Mouse (Mus musculus) embryonic facial prominence, embryonic 15.5 days (tissue): ENCODE data around the gene Sema4b. TPM values are rescaled to one million over a fixed set of nuclear protein-coding genes. Genes with fewer than 3 reads are reported as not detected.

ENCODE experiments used
- ATAC-seq: fragments of 200-750 bp; cut with Nextera tagmentation; 2 replicates; pipeline ENCODE4 v1.8.0; 2017; ENCODE audit warnings: low read depth, moderate TSS enrichment; ENCODE audit not compliant: insufficient number of reproducible peaks, low FRiP score, low TSS enrichment
- H3K27ac ChIP-seq: fragments of 300-500 bp; sonication (generic); replicated peaks from 2 replicates; pipeline ENCODE4 v1.5.1; 2015; ENCODE audit warnings: mild to moderate bottlenecking, inconsistent platforms
- H3K27me3 ChIP-seq: fragments of 300-500 bp; sonication (generic); 2 replicates; pipeline ENCODE4 v1.6.1; 2015; ENCODE audit warnings: inconsistent platforms
- H3K36me3 ChIP-seq: fragments of 300-500 bp; sonication (generic); 2 replicates; pipeline ENCODE4 v1.6.1; 2015; ENCODE audit warnings: mild to moderate bottlenecking, inconsistent platforms
- H3K4me1 ChIP-seq: fragments of 300-500 bp; sonication (generic); 2 replicates; pipeline ENCODE4 v1.6.1; 2015; ENCODE audit warnings: inconsistent platforms
- H3K4me2 ChIP-seq: fragments of 300-500 bp; sonication (generic); replicated peaks from 2 replicates; pipeline ENCODE4 v1.6.1; 2015; ENCODE audit warnings: mild to moderate bottlenecking, inconsistent platforms
- H3K4me3 ChIP-seq: fragments of 300-500 bp; sonication (generic); replicated peaks from 2 replicates; pipeline ENCODE4 v1.5.1; 2015; ENCODE audit warnings: mild to moderate bottlenecking, inconsistent platforms
- H3K9ac ChIP-seq: fragments of 300-500 bp; sonication (generic); 2 replicates; pipeline ENCODE4 v1.6.1; 2015; ENCODE audit warnings: inconsistent platforms
- H3K9me3 ChIP-seq: fragments of 300-500 bp; sonication (generic); replicated peaks from 2 replicates; pipeline ENCODE4 v1.6.1; 2016; ENCODE audit warnings: inconsistent platforms
- WGBS: fragments of 180-500 bp; shearing (Covaris S2); methylation state at CpG from one replicate; pipeline ENCODE4 v1.1.7; 2015; 5-methylcytosine and 5-hydroxymethylcytosine counted together
- polyA plus RNA-seq: library from polyadenylated mRNA; unstranded; fragments of >200 nt; fragmentation: Nextera tagmentation; extraction: Ambion mirVana; gene quantifications from 2 replicates; pipeline ENCODE4 v1.2.1, GENCODE M21; 2015

Gene Sema4b
- 23.0 and 25.2 TPM in 2 replicates for polyA plus RNA-seq

DNA sequence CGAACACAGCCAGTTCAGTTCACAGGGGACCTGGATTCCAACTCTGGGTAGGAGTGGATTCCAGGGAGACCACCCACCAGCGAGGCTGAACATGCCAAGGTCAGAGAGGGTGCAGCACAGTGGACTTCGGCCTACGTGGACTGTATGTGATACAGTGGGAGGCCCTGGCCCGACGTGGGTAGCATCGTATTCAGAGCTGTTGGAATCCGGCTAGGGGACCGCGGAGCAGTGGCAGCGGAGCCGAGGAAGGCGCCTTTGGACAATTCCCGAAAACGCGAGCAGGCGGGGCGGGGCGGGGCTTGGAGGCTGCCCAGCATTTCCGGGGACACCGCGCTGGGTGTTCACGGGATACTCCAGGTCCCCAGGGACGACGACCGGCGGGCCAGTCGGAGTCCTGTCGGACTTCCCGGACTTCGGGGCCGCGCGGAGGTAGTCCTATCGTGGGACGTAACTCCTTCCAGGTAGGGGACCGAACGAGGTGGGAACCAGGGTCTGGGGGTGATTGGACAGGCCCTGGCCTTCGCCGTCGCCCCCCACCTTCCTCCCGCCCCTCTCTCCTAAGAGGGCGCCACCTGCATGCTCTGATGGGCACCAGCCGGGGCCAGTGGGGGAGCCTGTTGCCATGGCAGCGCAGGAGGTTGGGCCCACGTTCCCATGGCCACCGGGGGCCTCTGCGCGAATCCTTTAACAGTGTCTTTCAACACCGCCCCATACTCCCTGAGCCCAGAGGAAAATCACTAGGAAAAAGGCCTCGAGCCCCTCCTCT lies at the start of gene Sema4b:
TSS of gene Sema4b (plus strand) at position 311 of the 766 bp plus-strand sequence.
- WGBS = 1% methylated on average over 51 of the region's 51 CpGs

DNA sequence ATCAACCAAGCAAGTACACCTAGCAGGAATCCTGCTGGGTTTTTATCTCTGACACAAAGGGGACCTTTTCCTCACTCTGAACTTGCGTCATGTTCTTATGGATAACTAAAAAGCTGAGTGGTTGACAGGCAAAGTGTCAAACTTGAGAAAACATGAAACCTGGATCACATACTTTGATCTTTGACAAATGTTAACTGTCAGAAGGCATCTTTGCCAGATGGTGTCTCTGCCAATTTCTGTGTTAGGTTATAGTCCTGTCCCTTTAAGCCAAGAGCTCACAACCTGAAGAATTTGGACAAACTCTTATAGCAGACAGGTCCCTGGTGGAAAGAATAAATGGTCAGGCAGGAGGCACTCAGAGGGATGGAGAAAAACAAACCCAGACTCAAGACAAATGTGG lies 48.3 kb upstream of the Sema4b start:
- WGBS = 67% methylated on average over 1 of the region's 1 CpGs
- no peak for ATAC-seq
- H3K4me3 ChIP-seq = no peak overlapping the region
- no peaks in the 10 kb centered on the region for H3K36me3 ChIP-seq
- H3K27ac ChIP-seq = no peak overlapping the region
- H3K4me2 ChIP-seq = no peak overlapping the region
- 0 out of 2 replicates have a peak, but pooled peaks cover 5% of the 10 kb centered on the region for H3K9me3 ChIP-seq
- H3K4me1 ChIP-seq = peaks cover 25% of the 10 kb centered on the region
- H3K27me3 ChIP-seq = no peaks in the 10 kb centered on the region
- H3K9ac ChIP-seq = no peak overlapping the region

More for the DNA sequence above, at the start of gene Sema4b:
- peak within 1 kb of the TSS; percentile 51 for H3K4me3 ChIP-seq
- H3K4me2 ChIP-seq = peak within 1 kb of the TSS; percentile 81
- H3K9me3 ChIP-seq = no peaks in the 10 kb centered on the region
- H3K9ac ChIP-seq = peak within 1 kb of the TSS; percentile 16
- H3K4me1 ChIP-seq = peaks cover 47% of the 10 kb centered on the region
- ATAC-seq = peak; percentile 88
- no peaks in the 10 kb centered on the region for H3K27me3 ChIP-seq
- H3K27ac ChIP-seq = peak within 1 kb of the TSS; percentile 71
- no peaks in the 10 kb centered on the region for H3K36me3 ChIP-seq

DNA sequence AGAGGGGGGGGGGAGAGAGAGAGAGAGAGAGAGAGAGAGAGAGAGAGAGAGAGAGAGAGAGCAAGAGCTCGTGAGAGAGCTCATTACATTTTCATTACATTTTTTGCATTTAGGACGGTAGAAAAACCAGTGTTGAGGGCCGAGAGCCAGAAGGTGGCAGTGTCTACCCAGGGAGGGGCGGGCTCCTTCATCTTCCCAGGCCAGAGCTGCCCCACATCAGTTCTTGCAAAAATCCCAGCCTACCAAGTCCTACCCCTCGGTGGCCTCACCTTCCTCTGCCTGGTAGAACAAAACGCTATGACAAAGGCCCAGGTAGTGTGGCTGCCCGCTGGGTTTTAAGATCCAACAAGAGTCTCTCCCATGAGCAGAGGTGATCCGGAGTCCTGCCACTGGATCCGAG lies 45.8 kb upstream of the Sema4b start:
- Histone ChIP-seq H3K4me3 (no peak overlapping the region), H3K27ac (no peak overlapping the region), H3K4me2 (no peak overlapping the region; the same call in 1 of the 2 replicates), H3K9ac (no peak overlapping the region), H3K9me3 (0 out of 2 replicates have a peak, but pooled peaks cover 5% of the 10 kb centered on the region), H3K27me3 (no peaks in the 10 kb centered on the region), H3K36me3 (no peaks in the 10 kb centered on the region), H3K4me1 (peaks cover 17% of the 10 kb centered on the region)
- 16% methylated on average over 9 of the region's 9 CpGs for WGBS
- ATAC-seq = no peak

DNA sequence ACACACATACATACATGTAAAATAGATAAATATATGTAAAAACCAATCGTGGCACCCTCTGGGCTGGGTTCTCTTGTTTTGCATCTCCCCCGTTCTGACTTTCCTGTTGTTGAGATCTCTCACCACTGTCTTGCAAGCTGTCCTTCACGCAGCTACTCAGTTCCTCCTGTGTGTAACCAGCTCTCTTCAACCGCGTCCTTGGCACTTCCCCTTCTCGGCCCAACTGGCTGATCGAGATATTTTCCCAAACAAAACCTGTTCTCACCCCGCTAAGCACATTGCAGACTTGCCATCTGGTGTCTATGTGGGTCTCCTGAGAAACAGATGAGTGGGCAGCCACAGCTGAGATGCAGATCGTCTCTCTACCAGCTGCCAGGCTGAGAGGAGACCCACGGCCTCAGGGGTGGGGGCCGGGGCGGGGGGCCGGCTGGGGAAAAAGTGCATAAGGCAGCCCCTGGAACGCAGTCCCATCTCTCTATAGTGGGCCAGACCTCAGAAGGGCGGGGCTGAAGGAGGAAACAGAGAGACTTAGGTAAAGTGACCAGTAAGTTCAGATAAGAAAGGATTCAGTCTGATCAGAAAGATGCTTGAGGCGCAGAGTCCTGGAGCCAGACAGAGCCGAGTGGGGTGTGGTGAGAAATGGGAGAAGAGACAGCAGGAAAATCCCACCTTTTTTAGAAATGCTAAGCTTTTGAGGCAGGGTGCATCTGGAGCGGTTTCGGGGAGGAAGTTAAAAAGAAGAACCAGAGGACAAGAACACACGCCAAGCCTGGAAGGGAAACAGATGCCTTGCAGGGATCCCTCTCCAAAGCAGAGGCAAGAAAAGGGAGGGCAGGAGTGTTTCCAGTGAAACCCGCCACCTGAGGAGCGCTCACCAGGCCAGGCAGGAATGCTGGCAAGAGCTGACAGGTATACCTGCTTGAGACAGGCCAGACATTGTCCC lies 43.0 kb upstream of the Sema4b start:
- WGBS = 16% methylated on average over 22 of the region's 22 CpGs
- no peaks in the 10 kb centered on the region for H3K27me3 ChIP-seq
- no peaks in the 10 kb centered on the region for H3K36me3 ChIP-seq
- peak overlapping the region; percentile 12; the same call in 1 of the 2 replicates for H3K4me3 ChIP-seq
- H3K27ac ChIP-seq = peak overlapping the region; percentile 83
- H3K4me1 ChIP-seq = peaks cover 17% of the 10 kb centered on the region
- H3K4me2 ChIP-seq = peak overlapping the region; percentile 36
- no peaks in the 10 kb centered on the region for H3K9me3 ChIP-seq
- H3K9ac ChIP-seq = peak overlapping the region; percentile 9; the same call in 1 of the 2 replicates
- peak; percentile 31; the same call in 1 of the 2 replicates for ATAC-seq

DNA sequence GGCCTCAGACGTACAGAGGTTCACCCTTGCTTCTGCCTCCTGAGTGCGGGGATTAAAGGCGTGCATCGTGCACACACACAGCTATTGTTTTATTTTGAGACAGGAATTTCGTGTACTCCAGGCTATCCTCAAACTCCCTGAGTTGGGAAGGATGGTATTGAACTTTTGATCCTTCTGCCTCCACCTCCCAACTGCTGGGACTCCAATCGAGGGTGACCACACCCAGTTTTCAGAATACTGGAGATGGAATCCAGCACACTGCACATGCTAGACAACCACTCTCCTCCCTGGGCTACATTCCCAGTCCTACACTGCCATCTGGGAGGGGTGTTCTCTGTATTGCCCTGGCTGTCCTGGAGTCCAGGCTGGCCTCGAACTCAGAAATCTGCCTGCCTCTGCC lies 41.9 kb upstream of the Sema4b start:
- 87% methylated on average over 7 of the region's 7 CpGs for WGBS
- H3K36me3 ChIP-seq = no peaks in the 10 kb centered on the region
- H3K4me2 ChIP-seq = no peak overlapping the region
- peaks cover 26% of the 10 kb centered on the region for H3K4me1 ChIP-seq
- no peaks in the 10 kb centered on the region for H3K9me3 ChIP-seq
- H3K27me3 ChIP-seq = no peaks in the 10 kb centered on the region
- no peak overlapping the region for H3K4me3 ChIP-seq
- peak overlapping the region; percentile 83; the same call in 1 of the 2 replicates for H3K27ac ChIP-seq
- ATAC-seq = no peak
- no peak overlapping the region for H3K9ac ChIP-seq

DNA sequence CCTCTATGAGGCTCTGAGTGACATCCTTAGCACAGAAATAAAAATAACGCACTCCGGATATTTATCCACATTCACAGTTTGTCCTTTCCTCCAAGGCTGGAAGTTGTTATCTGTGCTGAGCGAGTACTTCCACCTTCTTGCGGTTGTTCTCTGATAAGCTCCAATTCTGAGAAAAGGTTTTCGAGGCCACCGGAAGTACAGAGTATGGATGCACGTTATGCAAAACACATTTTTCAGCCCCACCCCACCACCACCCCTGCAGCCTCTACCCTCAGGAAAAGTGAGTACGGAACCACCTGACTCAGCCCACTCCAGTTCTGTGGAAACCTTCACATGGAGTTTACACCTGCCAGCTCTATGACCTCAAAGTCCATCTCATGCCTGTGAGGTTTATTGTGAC lies 40.6 kb upstream of the Sema4b start:
- no peak for ATAC-seq
- 79% methylated on average over 8 of the region's 8 CpGs for WGBS
- Histone ChIP-seq H3K4me2 (no peak overlapping the region), H3K4me3 (no peak overlapping the region), H3K9me3 (no peaks in the 10 kb centered on the region), H3K27me3 (no peaks in the 10 kb centered on the region), H3K36me3 (no peaks in the 10 kb centered on the region), H3K4me1 (peaks cover 25% of the 10 kb centered on the region), H3K27ac (no peak overlapping the region), H3K9ac (no peak overlapping the region)

DNA sequence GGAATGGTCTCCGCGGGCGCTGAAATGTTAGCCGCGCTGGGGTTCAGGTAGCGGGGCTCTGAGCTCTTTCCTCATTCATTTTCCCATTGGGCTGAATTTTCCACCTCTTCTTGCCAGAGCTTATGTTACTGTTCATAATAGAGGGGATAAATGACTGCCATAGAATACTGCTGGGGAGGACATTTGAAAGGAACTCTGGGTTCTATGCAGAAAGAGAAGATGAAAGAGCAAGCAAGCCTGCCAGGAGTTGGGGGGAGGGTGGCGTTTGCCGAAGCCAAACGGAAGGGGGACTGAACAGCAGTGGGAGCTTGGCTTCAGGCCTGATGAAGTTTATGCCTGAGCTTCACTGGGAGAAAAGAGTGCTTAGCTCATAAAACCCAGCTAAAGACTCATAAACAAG lies 37.3 kb upstream of the Sema4b start:
- peak; percentile 77 for ATAC-seq
- no peaks in the 10 kb centered on the region for H3K27me3 ChIP-seq
- no peak overlapping the region for H3K4me3 ChIP-seq
- no peaks in the 10 kb centered on the region for H3K36me3 ChIP-seq
- H3K27ac ChIP-seq = peak overlapping the region; percentile 52
- no peak overlapping the region for H3K9ac ChIP-seq
- peak overlapping the region; percentile 35 for H3K4me2 ChIP-seq
- 36% methylated on average over 9 of the region's 9 CpGs for WGBS
- no peaks in the 10 kb centered on the region for H3K9me3 ChIP-seq
- peaks cover 10% of the 10 kb centered on the region; the same call in 1 of the 2 replicates for H3K4me1 ChIP-seq

DNA sequence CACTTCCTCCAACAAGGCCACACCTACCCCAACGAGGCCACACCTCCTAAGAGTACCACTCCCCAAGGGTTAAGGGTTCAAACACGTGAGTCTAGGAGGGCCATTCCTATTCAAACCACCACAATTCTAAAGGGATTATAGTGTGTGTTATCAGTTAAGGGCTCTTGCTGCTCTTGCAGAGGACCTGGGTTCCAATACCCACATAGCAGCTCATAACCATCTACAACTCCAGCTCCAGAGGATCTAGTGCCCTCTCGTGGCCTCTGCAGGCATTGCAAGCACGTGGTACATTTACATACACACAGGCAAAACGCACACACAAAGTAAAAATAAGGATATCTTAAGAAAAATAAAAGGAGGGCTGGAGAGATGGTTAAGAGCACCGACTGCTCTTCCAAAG lies 34.5 kb upstream of the Sema4b start:
- Histone ChIP-seq H3K4me1 (peaks cover 20% of the 10 kb centered on the region), H3K36me3 (no peaks in the 10 kb centered on the region)

DNA sequence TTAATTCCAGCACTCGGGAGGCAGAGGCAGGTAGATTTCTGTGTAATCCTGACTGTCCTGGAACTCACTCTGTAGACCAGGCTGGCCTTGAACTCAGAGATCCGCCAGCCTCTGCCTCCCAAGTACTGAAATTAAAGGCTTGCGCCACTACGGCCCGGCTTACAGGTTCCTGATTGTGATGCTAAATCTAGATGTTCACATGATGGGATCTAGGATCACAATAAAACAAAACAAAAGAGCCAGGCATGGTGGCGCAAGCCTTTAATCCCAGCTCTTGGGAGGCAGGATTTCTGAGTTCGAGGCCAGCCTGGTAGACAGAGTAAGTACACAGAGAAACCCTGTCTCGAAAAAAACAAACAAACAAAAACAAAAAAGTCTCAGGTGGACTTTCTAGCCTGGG lies 33.9 kb upstream of the Sema4b start:
- no peaks in the 10 kb centered on the region for H3K27me3 ChIP-seq
- no peak overlapping the region for H3K4me3 ChIP-seq
- H3K27ac ChIP-seq = no peak overlapping the region
- H3K4me1 ChIP-seq = peaks cover 20% of the 10 kb centered on the region
- H3K36me3 ChIP-seq = no peaks in the 10 kb centered on the region
- 90% methylated on average over 8 of the region's 8 CpGs for WGBS
- H3K9ac ChIP-seq = no peak overlapping the region
- no peaks in the 10 kb centered on the region for H3K9me3 ChIP-seq
- no peak for ATAC-seq
- H3K4me2 ChIP-seq = no peak overlapping the region

More for the DNA sequence above, 34.5 kb upstream of the Sema4b start:
- Histone ChIP-seq H3K9me3 (no peaks in the 10 kb centered on the region), H3K27ac (no peak overlapping the region), H3K9ac (no peak overlapping the region), H3K27me3 (no peaks in the 10 kb centered on the region), H3K4me3 (no peak overlapping the region), H3K4me2 (no peak overlapping the region)
- WGBS = 67% methylated on average over 6 of the region's 6 CpGs
- ATAC-seq = no peak

DNA sequence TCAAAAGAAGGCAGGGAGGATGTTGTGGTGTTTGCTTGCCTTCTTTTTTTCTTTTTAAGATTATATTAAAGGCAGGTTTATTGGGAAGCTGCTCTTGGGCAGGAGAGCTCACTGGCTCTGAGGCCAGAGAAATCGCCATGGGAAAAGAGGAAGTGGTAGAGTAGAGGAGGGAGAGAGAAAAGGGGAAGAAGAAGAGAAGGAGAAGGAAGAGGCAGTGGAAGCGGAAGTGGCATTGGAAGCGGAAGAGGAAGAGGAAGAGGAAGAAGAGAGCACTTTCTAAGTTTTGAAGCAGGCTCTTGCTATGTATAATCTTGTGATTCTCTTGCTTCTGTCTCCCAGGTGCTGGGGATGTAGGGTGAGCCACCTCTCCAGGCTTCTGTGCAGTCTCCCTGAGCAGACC lies 32.0 kb upstream of the Sema4b start:
- no peak overlapping the region for H3K4me3 ChIP-seq
- ATAC-seq = no peak
- 60% methylated on average over 3 of the region's 3 CpGs for WGBS
- H3K27ac ChIP-seq = no peak overlapping the region
- no peaks in the 10 kb centered on the region for H3K36me3 ChIP-seq
- no peak overlapping the region for H3K4me2 ChIP-seq
- peaks cover 11% of the 10 kb centered on the region for H3K4me1 ChIP-seq
- no peaks in the 10 kb centered on the region for H3K27me3 ChIP-seq
- no peak overlapping the region for H3K9ac ChIP-seq
- H3K9me3 ChIP-seq = no peaks in the 10 kb centered on the region

DNA sequence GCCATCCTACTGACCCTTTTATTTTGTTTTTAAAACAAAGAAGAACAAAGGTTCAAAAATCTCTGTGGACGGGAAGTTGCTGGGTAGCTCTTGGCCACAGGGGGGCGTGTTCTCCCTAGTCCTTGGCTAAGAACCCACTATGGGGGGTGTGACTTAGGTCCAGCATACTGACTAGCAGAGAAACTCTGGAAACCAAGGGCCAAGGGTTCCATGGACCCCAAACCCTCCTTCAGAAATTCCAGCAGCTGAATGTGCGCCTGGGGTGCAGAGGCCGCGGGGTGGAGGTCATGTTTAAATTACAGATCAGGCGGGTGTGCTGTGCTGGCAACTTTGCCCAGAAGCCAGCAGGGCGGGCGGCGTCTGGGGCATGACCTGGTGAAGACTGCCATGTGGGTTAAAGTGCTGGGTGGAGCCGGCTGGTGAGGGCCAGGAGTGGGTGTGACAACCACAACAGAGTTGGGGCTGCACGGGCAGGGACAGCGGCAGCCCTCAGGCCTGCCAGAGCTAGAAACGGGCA lies 29.9 kb upstream of the Sema4b start:
- H3K9ac ChIP-seq = no peak overlapping the region
- 0 out of 2 replicates have a peak overlapping the region, but pooled peaks have one; percentile 11 for H3K27ac ChIP-seq
- no peak overlapping the region for H3K4me3 ChIP-seq
- H3K9me3 ChIP-seq = no peaks in the 10 kb centered on the region
- no peaks in the 10 kb centered on the region for H3K27me3 ChIP-seq
- ATAC-seq = peak; percentile 77; the same call in 1 of the 2 replicates
- H3K4me2 ChIP-seq = peak overlapping the region; percentile 4; the same call in 1 of the 2 replicates
- WGBS = 36% methylated on average over 13 of the region's 13 CpGs
- peaks cover 28% of the 10 kb centered on the region for H3K4me1 ChIP-seq
- no peaks in the 10 kb centered on the region for H3K36me3 ChIP-seq
